ENCODE assay signal across 8 mouse cellular contexts in genomic region chr8:11085244-11085643, GRCm38 (mm10).
DNase-seq lines count a peak whose midpoint lies in the region; ATAC-seq and TF ChIP-seq lines count a peak whose summit lies in the region.

No protein-coding gene starts in this region.

- no peak overlapping the region for H3K4me2 ChIP-seq in forebrain, embryonic 15.5 days (replicated peaks)
- H3K4me2 ChIP-seq in hindbrain, embryonic 16.5 days (ENCODE audit: low read length), result no peak overlapping the region

- H3K27ac ChIP-seq in kidney, adult 2 months (ENCODE audit: insufficient read depth, low read depth, low read length), result no peak overlapping the region
- 0 out of 2 replicates have a peak overlapping the region, but pooled peaks have one; percentile 32 for H3K27ac ChIP-seq in layer of hippocampus, adult 2 months
- H3K27ac ChIP-seq in forebrain, embryonic 15.5 days (replicated peaks), result no peak overlapping the region
- no peak overlapping the region for H3K27ac ChIP-seq in hindbrain, embryonic 16.5 days (ENCODE audit: low read depth, low read length)

- WGBS in kidney, adult 2 months, result 83% methylated on average over 1 of the region's 1 CpGs
- 60% methylated on average over 1 of the region's 1 CpGs for WGBS in forebrain, embryonic 15.5 days
- 59% methylated on average over 1 of the region's 1 CpGs for WGBS in hindbrain, embryonic 16.5 days

- H3K9me3 ChIP-seq in forebrain, embryonic 15.5 days, result no peaks in the 10 kb centered on the region
- no peaks in the 10 kb centered on the region for H3K9me3 ChIP-seq in hindbrain, embryonic 16.5 days (ENCODE audit: control insufficient read depth, low read length)

- H3K9ac ChIP-seq in forebrain, embryonic 15.5 days (replicated peaks), result no peak overlapping the region
- no peak overlapping the region for H3K9ac ChIP-seq in hindbrain, embryonic 16.5 days (ENCODE audit: low read depth, low read length)

- H3K27me3 ChIP-seq in kidney, adult 2 months (replicated peaks; ENCODE audit: control insufficient read depth, insufficient read depth, low read length), result no peaks in the 10 kb centered on the region
- no peaks in the 10 kb centered on the region for H3K27me3 ChIP-seq in forebrain, embryonic 15.5 days
- H3K27me3 ChIP-seq in hindbrain, embryonic 16.5 days (replicated peaks; ENCODE audit: control insufficient read depth, insufficient read depth, low read length), result no peaks in the 10 kb centered on the region

- no peak for ATAC-seq in forebrain, embryonic 15.5 days (replicated peaks)
- no peak for ATAC-seq in hindbrain, embryonic 16.5 days

- TF ChIP-seq CTCF in kidney, adult 2 months (conservative IDR thresholded peaks at IDR 0.05; ENCODE audit: insufficient read depth, insufficient read length, low read depth, low read length), result no peak
- TF ChIP-seq CTCF in layer of hippocampus, adult 2 months (conservative IDR thresholded peaks at IDR 0.05), result no peak

- no peak for TF ChIP-seq POLR2A in kidney, adult 2 months (IDR thresholded peaks at IDR 0.05; ENCODE audit: low read depth, low read length)

- H3K4me3 ChIP-seq in kidney, adult 2 months (ENCODE audit: insufficient read depth, low read depth, low read length), result no peak overlapping the region
- no peak overlapping the region for H3K4me3 ChIP-seq in layer of hippocampus, adult 2 months
- no peak overlapping the region for H3K4me3 ChIP-seq in forebrain, embryonic 15.5 days
- no peak overlapping the region for H3K4me3 ChIP-seq in hindbrain, embryonic 16.5 days (ENCODE audit: low read length)

- H3K4me1 ChIP-seq in kidney, adult 2 months (ENCODE audit: control insufficient read depth, insufficient read depth, low read length), result no peaks in the 10 kb centered on the region
- H3K4me1 ChIP-seq in forebrain, embryonic 15.5 days, result 0 out of 2 replicates have a peak, but pooled peaks cover 5% of the 10 kb centered on the region
- H3K4me1 ChIP-seq in hindbrain, embryonic 16.5 days (ENCODE audit: control insufficient read depth, insufficient read depth, low read depth, low read length), result no peaks in the 10 kb centered on the region; the same call in 1 of the 2 replicates

- no peaks in the 10 kb centered on the region for H3K36me3 ChIP-seq in kidney, adult 2 months (ENCODE audit: control insufficient read depth, insufficient read depth, low read length)
- no peaks in the 10 kb centered on the region for H3K36me3 ChIP-seq in forebrain, embryonic 15.5 days
- H3K36me3 ChIP-seq in hindbrain, embryonic 16.5 days (ENCODE audit: control insufficient read depth, insufficient read depth, low read length), result no peaks in the 10 kb centered on the region

- DNase-seq in kidney, adult 2 months, result peak; percentile 6
- DNase-seq in kidney, adult 11 months, result no peak
- peak; percentile 93 for DNase-seq in fibroblast of lung, adult 2 months (ENCODE audit: low read depth)
- DNase-seq in layer of hippocampus, adult 2 months (ENCODE audit: low spot score in 2 of 2), result peak; percentile 53 to 75
- peak; percentile 61 for DNase-seq in right cerebral cortex, postnatal 25 days
- no peak for DNase-seq in spleen, adult 12 weeks (ENCODE audit: low spot score)

Comparison
In these comparisons a context has a peak if more than half of its experiments do, and no peak if none do; other contexts are left out.
1. DNase-seq: peak in kidney, adult 2 months (single experiment), fibroblast of lung, adult 2 months (single experiment), layer of hippocampus, adult 2 months (2 of 2) and right cerebral cortex, postnatal 25 days (single experiment); none in kidney, adult 11 months (single experiment) and spleen, adult 12 weeks (single experiment).